Mouse (Mus musculus) hindbrain, embryonic 12.5 days (tissue): ENCODE data around the gene Tmprss4. TPM values are rescaled to one million over a fixed set of nuclear protein-coding genes. Genes with fewer than 3 reads are reported as not detected.

Source experiments
- ATAC-seq: fragments of 200-750 bp; cut with Nextera tagmentation; 2 replicates; pipeline ENCODE4 v1.8.0; 2017; ENCODE audit warnings: moderate TSS enrichment; ENCODE audit not compliant: low FRiP score
- H3K27ac ChIP-seq: fragments of 300-500 bp; sonication (generic); 2 replicates; pipeline ENCODE4 v1.5.1; 2016; ENCODE audit warnings: mild to moderate bottlenecking
- H3K27me3 ChIP-seq: fragments of 300-500 bp; sonication (generic); 2 replicates; pipeline ENCODE4 v1.6.1; 2016; ENCODE audit warnings: mild to moderate bottlenecking
- H3K36me3 ChIP-seq: fragments of 300-500 bp; sonication (generic); 2 replicates; pipeline ENCODE4 v1.6.1; 2016; ENCODE audit warnings: mild to moderate bottlenecking
- H3K4me1 ChIP-seq: fragments of 300-500 bp; sonication (generic); 2 replicates; pipeline ENCODE4 v1.6.1; 2016
- H3K4me2 ChIP-seq: fragments of 300-500 bp; sonication (generic); replicated peaks from 2 replicates; pipeline ENCODE4 v1.6.1; 2016; ENCODE audit warnings: mild to moderate bottlenecking
- H3K4me3 ChIP-seq: fragments of 300-500 bp; sonication (generic); 2 replicates; pipeline ENCODE4 v1.5.1; 2016; ENCODE audit warnings: mild to moderate bottlenecking
- H3K9ac ChIP-seq: fragments of 300-500 bp; sonication (generic); 2 replicates; pipeline ENCODE4 v1.6.1; 2016; ENCODE audit warnings: mild to moderate bottlenecking, moderate library complexity
- H3K9me3 ChIP-seq: fragments of 300-500 bp; sonication (generic); replicated peaks from 2 replicates; pipeline ENCODE4 v1.6.1; 2016; ENCODE audit warnings: mild to moderate bottlenecking
- WGBS: fragments of 180-500 bp; shearing (Covaris S2); methylation state at CpG from one replicate; pipeline ENCODE4 v1.1.7; 2016; 5-methylcytosine and 5-hydroxymethylcytosine counted together
- polyA plus RNA-seq: library from polyadenylated mRNA; unstranded; fragments of >200 nt; fragmentation: Nextera tagmentation; extraction: Ambion mirVana; gene quantifications from 2 replicates; pipeline ENCODE4 v1.2.1, GENCODE M21; 2016

The Tmprss4 gene
- polyA plus RNA-seq, 1 experiment from 2014 or later, result 0.18 TPM

GRCm38 (mm10) chr9:45150933-45151332, 53.0 kb downstream of the Tmprss4 start:
- Histone ChIP-seq H3K27ac (no peak overlapping the region), H3K9ac (no peak overlapping the region), H3K4me2 (no peak overlapping the region), H3K4me3 (no peak overlapping the region), H3K4me1 (peaks cover 2% of the 10 kb centered on the region), H3K27me3 (peaks cover 45% of the 10 kb centered on the region), H3K36me3 (no peaks in the 10 kb centered on the region), H3K9me3 (no peaks in the 10 kb centered on the region)
- no peak for ATAC-seq
- 70% methylated on average over 1 of the region's 1 CpGs for WGBS

DNA sequence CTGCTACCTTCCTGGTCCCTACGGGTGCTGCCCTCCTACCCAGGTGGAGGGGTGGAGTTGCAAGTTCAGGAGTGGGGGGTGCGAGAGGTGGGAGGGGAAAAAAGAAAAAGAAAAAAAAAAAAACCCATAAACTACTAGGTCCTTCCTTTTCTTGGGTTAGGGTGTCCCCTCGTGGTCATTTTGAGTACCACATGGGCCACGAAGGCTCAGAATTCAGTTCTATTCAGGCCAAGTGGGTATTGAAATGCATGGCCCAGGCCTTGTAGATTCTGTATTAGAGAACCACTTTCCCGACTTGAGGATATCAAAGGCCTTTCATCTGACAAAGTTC, 57.7 kb downstream of the Tmprss4 start:
- peak overlapping the region; percentile 70 for H3K4me2 ChIP-seq
- no peak for ATAC-seq
- peak overlapping the region; percentile 32 for H3K4me3 ChIP-seq
- no peaks in the 10 kb centered on the region for H3K36me3 ChIP-seq
- H3K27me3 ChIP-seq, result peaks cover 89% of the 10 kb centered on the region
- H3K4me1 ChIP-seq, result peaks cover 7% of the 10 kb centered on the region
- H3K9ac ChIP-seq, result peak overlapping the region; percentile 50
- H3K9me3 ChIP-seq, result no peaks in the 10 kb centered on the region
- 0% methylated on average over 5 of the region's 5 CpGs for WGBS
- no peak overlapping the region for H3K27ac ChIP-seq

- ATAC-seq, result 0 out of 2 replicates have a peak, but pooled peaks have one; percentile 26
- no peaks in the 10 kb centered on the region for H3K36me3 ChIP-seq
- H3K27ac ChIP-seq, result no peak overlapping the region
- H3K9ac ChIP-seq, result peak overlapping the region; percentile 50
- no peaks in the 10 kb centered on the region for H3K9me3 ChIP-seq
- H3K4me2 ChIP-seq, result peak overlapping the region; percentile 70
- peaks cover 7% of the 10 kb centered on the region for H3K4me1 ChIP-seq
- 3% methylated on average over 27 of the region's 27 CpGs for WGBS
- H3K4me3 ChIP-seq, result peak overlapping the region; percentile 32
- peaks cover 89% of the 10 kb centered on the region for H3K27me3 ChIP-seq
Measured at GRCm38 (mm10) chr9:45145533-45146266, 58.2 kb downstream of the Tmprss4 start.

DNA sequence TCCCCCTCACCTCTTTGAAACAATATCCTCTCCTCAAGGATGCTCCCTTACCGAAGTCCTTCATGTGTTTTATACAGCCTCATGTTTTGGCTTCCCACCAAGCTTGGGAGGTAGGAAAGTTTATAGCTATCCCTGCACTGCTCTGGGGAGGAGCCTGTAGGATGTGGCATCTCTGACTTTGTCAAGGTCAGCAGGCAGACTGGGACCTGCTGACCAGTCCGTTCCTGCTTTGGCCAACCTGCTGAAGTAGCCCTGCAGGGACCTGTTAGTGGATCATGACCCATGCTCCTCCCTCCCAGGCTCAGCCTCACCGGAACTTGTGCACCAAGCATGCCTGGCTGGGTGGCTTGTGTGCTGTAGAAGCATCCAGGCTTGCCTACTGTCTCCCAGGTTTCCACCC, 61.2 kb downstream of the Tmprss4 start:
- Histone ChIP-seq H3K4me1 (peaks cover 23% of the 10 kb centered on the region), H3K27ac (no peak overlapping the region), H3K4me3 (no peak overlapping the region), H3K9ac (no peak overlapping the region), H3K27me3 (peaks cover 97% of the 10 kb centered on the region), H3K4me2 (no peak overlapping the region), H3K36me3 (no peaks in the 10 kb centered on the region), H3K9me3 (no peaks in the 10 kb centered on the region)
- ATAC-seq, result no peak
- WGBS, result 66% methylated on average over 3 of the region's 3 CpGs

GRCm38 (mm10) chr9:45140945-45141344, 62.9 kb downstream of the Tmprss4 start:
- no peak overlapping the region for H3K9ac ChIP-seq
- H3K9me3 ChIP-seq, result no peaks in the 10 kb centered on the region
- no peak overlapping the region for H3K4me2 ChIP-seq
- H3K36me3 ChIP-seq, result no peaks in the 10 kb centered on the region
- no peak overlapping the region for H3K4me3 ChIP-seq
- H3K27me3 ChIP-seq, result peaks cover 99% of the 10 kb centered on the region
- no peak for ATAC-seq
- peaks cover 21% of the 10 kb centered on the region for H3K4me1 ChIP-seq
- H3K27ac ChIP-seq, result no peak overlapping the region
- WGBS, result 57% methylated on average over 7 of the region's 7 CpGs

DNA sequence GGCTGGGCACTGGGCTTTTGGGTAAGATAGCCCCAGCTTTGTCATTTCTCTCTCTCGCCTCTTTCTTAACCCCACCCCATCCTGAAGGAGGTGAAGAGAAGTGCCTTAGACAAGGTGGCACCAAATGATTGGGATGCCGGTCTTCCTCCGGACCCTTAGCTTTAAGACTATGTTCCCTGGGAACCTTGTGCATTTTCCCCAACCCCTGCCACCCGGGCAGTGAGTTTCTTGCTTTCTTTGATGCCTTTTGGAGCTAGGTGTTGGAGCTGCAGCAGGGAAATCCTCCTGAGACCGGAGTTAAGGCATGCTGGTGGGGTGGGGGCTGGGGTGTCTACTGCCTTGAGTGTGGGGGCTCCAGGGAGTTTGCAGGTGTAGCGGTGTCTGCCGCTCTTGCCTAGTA, 64.8 kb downstream of the Tmprss4 start:
- no peak overlapping the region for H3K27ac ChIP-seq
- H3K36me3 ChIP-seq, result no peaks in the 10 kb centered on the region
- H3K9me3 ChIP-seq, result no peaks in the 10 kb centered on the region
- peaks cover 15% of the 10 kb centered on the region for H3K4me1 ChIP-seq
- WGBS, result 2% methylated on average over 7 of the region's 7 CpGs
- ATAC-seq, result no peak
- H3K4me2 ChIP-seq, result peak overlapping the region; percentile 93
- H3K9ac ChIP-seq, result peak overlapping the region; percentile 43; the same call in 1 of the 2 replicates
- peak overlapping the region; percentile 42 for H3K4me3 ChIP-seq
- peaks cover 99% of the 10 kb centered on the region for H3K27me3 ChIP-seq

DNA sequence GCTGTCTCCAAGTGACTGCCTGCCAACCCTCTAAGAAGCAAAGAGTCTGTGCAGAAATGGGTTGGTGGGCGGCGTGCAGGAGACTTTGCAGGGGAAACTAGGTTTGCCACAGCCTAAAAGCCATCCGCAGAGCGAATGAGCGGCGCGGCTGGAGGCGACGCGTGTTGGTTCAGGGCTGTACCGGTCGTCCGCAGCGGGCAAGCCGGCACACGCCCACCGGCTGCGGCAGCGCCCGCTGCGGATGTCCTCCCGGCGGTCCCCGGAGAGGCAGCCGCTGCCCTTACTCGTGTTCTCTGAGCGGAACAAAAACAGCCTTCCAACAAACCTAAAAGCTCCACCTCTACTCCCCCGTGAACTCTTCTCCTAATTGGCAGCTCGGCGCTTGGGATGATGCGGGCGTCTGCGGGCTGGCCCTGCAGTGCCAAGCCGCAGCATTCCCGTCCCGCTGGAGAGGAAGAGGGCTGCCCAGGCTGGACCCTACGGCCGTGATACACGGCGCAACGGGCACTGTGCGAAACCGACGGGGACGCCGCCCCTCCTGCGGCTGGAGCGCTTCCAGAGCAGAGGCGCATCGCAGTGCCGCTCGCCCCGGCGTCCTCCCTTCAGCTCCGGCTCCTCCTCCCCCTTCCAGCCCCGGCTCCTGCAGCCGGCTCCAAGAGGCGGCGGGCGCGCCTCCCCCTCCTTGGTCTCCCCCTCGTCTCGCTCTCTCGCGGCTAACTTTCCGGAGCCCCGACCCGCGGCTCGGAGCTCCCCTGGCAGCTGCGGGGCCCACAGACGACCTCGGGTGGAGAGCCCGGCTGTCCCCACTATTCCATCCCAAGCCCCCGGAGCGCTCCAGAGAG, 65.5 kb downstream of the Tmprss4 start, which contains the start of gene Scn4b:
Gene Scn4b, plus strand, starts transcription at position 205 of the 842 bp plus-strand sequence.
- H3K9me3 ChIP-seq, result no peaks in the 10 kb centered on the region
- H3K27ac ChIP-seq, result no peak within 1 kb of the TSS
- peak within 1 kb of the TSS; percentile 43 for H3K9ac ChIP-seq
- H3K4me2 ChIP-seq, result peak within 1 kb of the TSS; percentile 93
- H3K4me3 ChIP-seq, result peak within 1 kb of the TSS; percentile 42
- ATAC-seq, result peak; percentile 68
- H3K36me3 ChIP-seq, result no peaks in the 10 kb centered on the region
- peaks cover 15% of the 10 kb centered on the region for H3K4me1 ChIP-seq
- H3K27me3 ChIP-seq, result peaks cover 97% of the 10 kb centered on the region
- whole genome bisulfite sequencing, result under 1% methylated on average over 72 of the region's 76 CpGs

- H3K9me3 ChIP-seq, result no peaks in the 10 kb centered on the region
- H3K9ac ChIP-seq, result no peak overlapping the region
- H3K4me1 ChIP-seq, result peaks cover 15% of the 10 kb centered on the region
- no peak overlapping the region for H3K27ac ChIP-seq
- 8% methylated on average over 7 of the region's 7 CpGs for WGBS
- H3K36me3 ChIP-seq, result no peaks in the 10 kb centered on the region
- H3K27me3 ChIP-seq, result peaks cover 83% of the 10 kb centered on the region
- ATAC-seq, result no peak
- H3K4me2 ChIP-seq, result no peak overlapping the region
- no peak overlapping the region for H3K4me3 ChIP-seq
Measured at GRCm38 (mm10) chr9:45136442-45137169, 67.3 kb downstream of the Tmprss4 start.

- Histone ChIP-seq H3K27me3 (peaks cover 57% of the 10 kb centered on the region), H3K36me3 (no peaks in the 10 kb centered on the region), H3K4me2 (no peak overlapping the region), H3K9me3 (no peaks in the 10 kb centered on the region), H3K4me3 (no peak overlapping the region), H3K27ac (no peak overlapping the region), H3K9ac (no peak overlapping the region), H3K4me1 (peaks cover 8% of the 10 kb centered on the region)
- WGBS, result 24% methylated on average over 5 of the region's 5 CpGs
- ATAC-seq, result no peak
Measured at GRCm38 (mm10) chr9:45133484-45134310, 70.2 kb downstream of the Tmprss4 start.

GRCm38 (mm10) chr9:45130119-45130518, 73.8 kb downstream of the Tmprss4 start:
- H3K36me3 ChIP-seq, result peaks cover 14% of the 10 kb centered on the region
- no peak overlapping the region for H3K4me2 ChIP-seq
- H3K4me1 ChIP-seq, result no peaks in the 10 kb centered on the region
- H3K9me3 ChIP-seq, result no peaks in the 10 kb centered on the region
- H3K9ac ChIP-seq, result no peak overlapping the region
- no peak overlapping the region for H3K4me3 ChIP-seq
- H3K27me3 ChIP-seq, result peaks cover 21% of the 10 kb centered on the region
- no peak for ATAC-seq
- 76% methylated on average over 3 of the region's 3 CpGs for WGBS
- H3K27ac ChIP-seq, result no peak overlapping the region

DNA sequence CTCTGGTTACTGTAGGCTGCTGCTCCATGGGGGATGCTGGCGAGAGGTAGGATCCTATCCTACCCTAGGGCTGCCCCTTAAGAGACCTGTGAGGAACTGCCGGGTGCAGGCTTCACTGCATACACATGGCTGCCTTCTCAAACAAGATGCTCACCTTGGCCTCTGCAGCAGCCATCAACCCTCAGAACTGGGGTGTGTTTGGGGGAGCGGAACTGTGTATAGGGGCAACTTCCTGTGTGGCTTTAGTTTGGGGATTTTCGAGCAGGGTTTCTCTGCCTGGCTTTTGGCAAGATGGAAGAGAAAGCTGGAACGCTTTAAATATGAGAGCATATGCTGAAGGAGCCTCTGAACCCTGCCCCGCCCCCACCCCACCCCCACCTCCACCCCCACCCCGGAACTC, 77.0 kb downstream of the Tmprss4 start:
- no peak overlapping the region for H3K4me3 ChIP-seq
- H3K9me3 ChIP-seq, result no peaks in the 10 kb centered on the region
- peaks cover 3% of the 10 kb centered on the region; the same call in 1 of the 2 replicates for H3K27me3 ChIP-seq
- H3K27ac ChIP-seq, result no peak overlapping the region
- ATAC-seq, result no peak
- H3K9ac ChIP-seq, result no peak overlapping the region
- peaks cover 5% of the 10 kb centered on the region for H3K4me1 ChIP-seq
- H3K36me3 ChIP-seq, result peaks cover 15% of the 10 kb centered on the region
- WGBS, result 59% methylated on average over 7 of the region's 7 CpGs
- no peak overlapping the region for H3K4me2 ChIP-seq
